Mouse (Mus musculus): ENCODE data around the gene Mfsd4b5.

- no peak for TF ChIP-seq CTCF (IDR thresholded peaks at IDR 0.05)
- no peak for TF ChIP-seq POLR2A (IDR thresholded peaks at IDR 0.05; ENCODE audit: insufficient read depth, low read depth, low read length)
These were observed 24.5 kb downstream of the Mfsd4b5 start for GRCm38 (mm10) chr10:39961906-39962305.

Measured in heart, adult 2 months (tissue).